Mouse (Mus musculus) gastrocnemius, adult 2 months (tissue): Measurements from ENCODE around the gene Trim32. TPM values are rescaled to one million over a fixed set of nuclear protein-coding genes. Genes with fewer than 3 reads are reported as not detected.

Experiments used
- DNase-seq: peaks from one replicate; pipeline ENCODE4 v3.0.0; 2022
- H3K27ac ChIP-seq: fragments of 200-600 bp; 2 replicates; pipeline ENCODE4 v1.8.1; 2022; ENCODE audit warnings: mild to moderate bottlenecking
- H3K4me3 ChIP-seq: fragments of 200-600 bp; 2 replicates; pipeline ENCODE4 v1.8.1; 2022; ENCODE audit warnings: mild to moderate bottlenecking, moderate library complexity
- CTCF ChIP-seq: fragments of 200-600 bp; IDR thresholded peaks from 2 replicates; pipeline ENCODE4 v1.8.1; 2022; ENCODE audit warnings: antibody characterized with exemption, mild to moderate bottlenecking, moderate library complexity
- intact Hi-C: fragments of 180-260 bp; cut with DNase I; formaldehyde crosslinking; loops from one replicate; pipeline ENCODE4 v1.15.1; 2025
- total RNA-seq, 2 experiments: library from RNA; stranded (reverse); gene quantifications; 2 replicates each; pipeline ENCODE4 v1.2.3; 2021

Gene Trim32
- total RNA-seq, 2 experiments from 2014 or later, result 10.7 to 11.0 TPM

DNA sequence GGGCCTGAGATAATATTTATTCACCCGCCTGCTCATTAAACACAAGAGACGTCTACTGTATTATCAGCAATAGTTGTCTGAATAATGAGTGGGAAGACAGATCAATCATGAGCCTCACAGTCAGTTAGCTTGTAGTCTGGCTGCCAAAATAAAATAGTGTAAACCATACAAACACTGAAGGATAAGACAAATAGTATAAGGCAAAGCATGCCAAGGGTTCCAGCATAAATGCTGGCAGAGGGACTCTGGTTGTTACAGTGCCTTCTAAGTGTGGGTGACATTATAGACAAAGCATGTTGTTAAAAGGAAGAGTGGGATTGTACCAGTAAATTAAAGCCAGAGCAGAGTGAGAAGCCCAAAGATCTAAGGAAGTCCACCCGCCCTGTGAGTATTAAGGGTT is 15.3 kb downstream of the Trim32 start:
- no peak for DNase-seq
- no peak for TF ChIP-seq CTCF
- Histone ChIP-seq H3K4me3 (no peak overlapping the region), H3K27ac (no peak overlapping the region)
- intact Hi-C loops, result no loop called here

DNA sequence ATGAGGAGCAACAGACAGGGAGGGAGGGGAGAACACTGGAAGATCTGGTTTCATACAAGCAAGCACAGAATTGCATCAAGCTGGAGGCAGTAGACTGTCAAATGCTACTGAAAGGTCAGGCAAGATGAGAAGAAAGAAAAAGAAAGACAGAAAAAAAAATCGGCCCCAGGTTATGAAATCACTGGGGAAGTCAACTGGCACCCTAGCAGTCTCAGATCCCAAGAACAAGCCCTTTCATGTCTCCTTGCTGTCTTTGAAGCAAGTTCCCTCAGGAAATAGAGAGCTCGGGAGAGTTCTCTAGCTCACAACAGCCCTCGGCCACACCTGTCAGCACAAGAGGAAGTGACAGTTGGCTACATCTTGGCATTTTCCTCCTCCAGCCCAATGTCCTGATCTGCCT is 33.4 kb downstream of the Trim32 start:
- Histone ChIP-seq H3K4me3 (no peak overlapping the region), H3K27ac (no peak overlapping the region)
- TF ChIP-seq CTCF, result no peak
- intact Hi-C loops, result no loop called here
- DNase-seq, result no peak

DNA sequence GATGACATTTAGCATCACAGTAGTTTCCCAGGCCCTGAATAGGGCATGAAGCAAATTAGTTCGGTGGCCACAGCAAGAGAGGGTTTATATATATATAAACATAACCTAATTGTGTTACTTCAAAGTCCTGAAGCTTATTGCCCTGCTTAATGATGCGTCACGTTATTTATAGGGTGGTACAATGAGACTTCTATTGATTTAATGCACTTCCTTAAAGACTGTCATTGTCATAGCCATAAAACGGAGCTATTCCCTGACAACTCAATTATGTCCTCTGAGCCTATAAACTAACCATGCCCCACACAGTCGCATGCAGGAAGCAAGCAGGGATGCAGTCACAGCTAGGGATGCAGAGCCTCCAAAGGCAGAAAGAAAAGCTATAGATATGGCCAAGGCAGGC is 37.8 kb downstream of the Trim32 start:
- intact Hi-C loops, result no loop called here
- no peak overlapping the region for H3K27ac ChIP-seq
- DNase-seq, result no peak
- TF ChIP-seq CTCF, result no peak
- no peak overlapping the region for H3K4me3 ChIP-seq

DNA sequence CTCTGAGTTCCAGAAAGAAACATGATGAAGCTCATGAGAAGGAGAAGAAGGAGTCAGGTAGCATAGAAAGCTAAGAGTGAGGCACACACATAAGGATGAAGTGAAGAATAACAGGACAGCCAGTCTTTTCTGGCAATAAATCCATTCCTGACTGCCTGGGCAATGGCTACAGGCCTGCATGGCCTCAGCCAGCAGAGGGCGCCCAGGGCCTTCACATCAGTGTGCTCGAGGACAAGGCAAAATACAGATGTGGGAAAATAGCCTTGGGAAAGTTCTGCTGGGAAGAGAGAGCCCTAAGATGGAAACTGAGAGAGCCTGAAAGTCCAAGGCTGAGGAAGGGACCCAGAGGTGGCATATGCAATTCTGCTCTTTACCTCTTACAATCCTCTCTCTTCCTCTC is 49.9 kb downstream of the Trim32 start:
- H3K4me3 ChIP-seq, result no peak overlapping the region
- peak; percentile 80 for DNase-seq
- peak; percentile 96 for TF ChIP-seq CTCF
- intact Hi-C loops, result loop anchor here (2.0 kb wide), 1 partner anchor 136 kb away; no protein-coding TSS in a partner anchor
- H3K27ac ChIP-seq, result no peak overlapping the region

DNA sequence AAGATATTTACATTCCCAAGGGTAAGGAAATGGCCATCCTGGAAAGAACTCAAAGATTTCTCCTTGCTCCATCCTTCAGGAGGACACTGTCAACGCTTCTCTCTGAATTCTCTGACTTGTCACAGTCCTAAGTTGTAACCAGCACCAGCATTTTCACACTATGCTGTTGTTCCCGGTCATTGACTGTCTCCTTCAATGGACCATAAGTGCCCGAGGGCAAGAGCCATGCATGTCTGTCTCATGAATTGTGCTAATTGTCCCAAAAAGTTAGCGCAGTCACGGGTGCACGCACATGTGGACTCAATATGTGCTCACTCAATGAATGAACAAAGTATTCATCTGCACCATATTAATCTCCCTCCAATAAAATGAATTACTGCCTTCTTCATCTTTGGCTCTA is 58.4 kb downstream of the Trim32 start:
- no peak for TF ChIP-seq CTCF
- no peak overlapping the region for H3K27ac ChIP-seq
- no peak overlapping the region for H3K4me3 ChIP-seq
- DNase-seq, result no peak
- intact Hi-C loops, result no loop called here
